Mouse (Mus musculus): ENCODE results near the gene Comp.

Gene Comp

GRCm38 (mm10) chr8:70373397-70374317 is at the start of gene Comp:
TSS of gene Comp (plus strand) at chr8:70373558.
- no peak for DNase-seq (ENCODE audit: low spot score)

GRCm38 (mm10) chr8:70323716-70324115 is 49.6 kb upstream of the Comp start:
- no peak for DNase-seq (ENCODE audit: low spot score)

GRCm38 (mm10) chr8:70327512-70327911 is 45.8 kb upstream of the Comp start:
- no peak for DNase-seq (ENCODE audit: low spot score)

- DNase-seq (ENCODE audit: low spot score), result no peak
Measured at GRCm38 (mm10) chr8:70329124-70329834, 44.1 kb upstream of the Comp start, which contains the start of gene Gdf1. TSS of gene Gdf1 (plus strand) at chr8:70329817.

GRCm38 (mm10) chr8:70329835-70330740 is 43.3 kb upstream of the Comp start:
- DNase-seq (ENCODE audit: low spot score), result no peak

DNA sequence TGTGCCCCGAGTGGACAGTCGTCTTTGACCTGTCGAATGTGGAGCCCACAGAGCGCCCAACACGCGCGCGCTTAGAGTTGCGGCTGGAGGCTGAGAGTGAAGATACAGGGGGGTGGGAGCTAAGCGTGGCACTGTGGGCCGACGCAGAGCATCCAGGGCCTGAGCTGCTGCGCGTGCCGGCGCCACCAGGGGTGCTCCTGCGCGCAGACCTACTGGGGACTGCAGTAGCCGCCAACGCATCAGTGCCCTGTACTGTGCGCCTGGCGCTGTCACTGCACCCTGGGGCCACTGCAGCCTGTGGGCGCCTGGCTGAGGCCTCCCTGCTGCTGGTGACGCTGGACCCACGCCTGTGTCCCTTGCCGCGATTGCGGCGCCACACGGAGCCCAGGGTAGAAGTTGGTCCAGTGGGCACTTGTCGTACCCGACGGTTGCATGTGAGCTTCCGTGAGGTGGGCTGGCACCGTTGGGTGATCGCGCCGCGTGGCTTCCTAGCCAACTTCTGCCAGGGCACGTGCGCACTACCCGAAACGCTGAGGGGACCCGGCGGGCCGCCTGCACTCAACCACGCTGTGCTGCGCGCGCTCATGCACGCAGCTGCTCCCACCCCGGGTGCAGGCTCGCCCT is 42.5 kb upstream of the Comp start:
- DNase-seq (ENCODE audit: low spot score), result no peak

DNA sequence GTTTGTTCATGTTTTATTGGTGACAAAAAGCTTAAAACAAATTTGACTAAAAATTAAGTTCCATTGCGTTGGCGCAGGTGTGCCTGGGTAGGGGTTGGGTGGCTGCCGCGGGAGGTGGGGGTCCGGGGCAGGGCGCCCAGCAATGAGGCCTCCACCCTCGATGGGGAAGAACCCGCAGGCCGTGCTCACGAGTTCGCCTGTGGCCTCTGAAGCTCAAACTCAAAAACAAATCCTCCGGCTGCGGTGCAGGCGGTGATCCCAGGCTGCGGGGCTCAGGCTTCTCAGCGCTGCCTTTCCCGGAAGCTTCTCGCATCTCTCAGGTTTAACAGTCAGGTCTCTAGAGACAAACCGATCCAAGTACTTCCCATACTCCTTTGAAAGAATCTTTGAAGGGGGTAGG is 41.8 kb upstream of the Comp start:
- DNase-seq (ENCODE audit: low spot score), result no peak

DNA sequence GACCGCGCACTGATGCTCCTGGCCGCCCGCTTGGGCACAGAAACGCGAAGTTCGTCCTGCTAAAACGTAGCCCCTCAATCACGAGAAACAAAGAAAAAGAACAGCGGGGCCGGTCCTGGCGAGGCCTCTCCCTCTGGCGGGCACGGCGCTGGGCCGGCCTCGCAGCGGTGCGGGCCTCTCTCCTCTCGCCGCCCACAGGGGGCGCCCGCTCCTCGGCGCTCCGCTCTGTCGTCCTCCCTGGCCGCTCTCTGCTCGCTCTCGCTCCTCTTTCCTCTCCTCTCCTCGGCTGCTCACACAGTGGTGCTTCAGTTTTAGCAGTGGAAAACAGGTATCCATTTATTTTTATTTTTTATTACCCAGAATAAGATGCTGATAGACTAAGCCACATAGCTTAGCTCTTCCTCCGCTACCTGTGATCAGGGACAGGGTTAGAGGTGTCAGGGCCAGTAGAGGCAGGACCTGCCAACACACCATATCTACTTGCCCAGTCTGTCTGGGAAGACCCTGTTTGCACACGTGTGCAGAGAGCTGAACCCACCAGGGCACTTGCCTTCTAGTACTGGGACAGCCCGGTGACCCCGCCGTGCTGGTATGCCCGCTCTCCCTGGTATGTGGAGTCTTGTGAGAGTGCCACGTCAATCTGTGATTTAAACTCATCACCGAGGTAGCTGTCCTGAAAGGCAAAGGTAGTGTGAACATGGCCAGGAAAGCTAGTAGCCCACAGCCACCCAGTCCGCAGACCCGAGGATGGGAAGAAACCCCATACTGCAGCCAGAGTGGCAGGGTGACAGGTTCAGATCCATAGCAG is 41.1 kb upstream of the Comp start:
- DNase-seq (ENCODE audit: low spot score), result no peak

- DNase-seq (ENCODE audit: low spot score), result no peak
Measured at GRCm38 (mm10) chr8:70332878-70333202, 40.5 kb upstream of the Comp start.

DNA sequence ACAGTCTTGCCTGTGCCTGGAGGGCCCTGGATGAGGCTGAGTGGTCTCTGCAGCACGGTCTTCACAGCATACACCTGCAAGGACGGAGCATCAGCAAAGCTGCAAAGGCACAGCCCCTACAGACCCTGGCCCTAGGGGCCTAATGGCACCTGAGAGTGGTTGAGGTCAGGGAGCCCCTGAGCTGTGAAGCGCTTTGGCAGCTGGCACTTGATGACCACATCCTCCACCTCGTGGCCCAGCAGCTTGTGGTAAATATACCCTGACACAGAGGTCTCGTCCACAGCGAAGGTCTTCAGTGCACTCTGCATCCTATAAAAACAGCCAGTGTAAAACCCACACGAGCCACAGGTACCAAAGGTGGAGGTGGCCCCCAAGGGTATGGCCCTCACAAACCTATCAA is 34.4 kb upstream of the Comp start:
- DNase-seq (ENCODE audit: low spot score), result no peak

- no peak for DNase-seq (ENCODE audit: low spot score)
Measured at GRCm38 (mm10) chr8:70340659-70341058, 32.7 kb upstream of the Comp start.

DNA sequence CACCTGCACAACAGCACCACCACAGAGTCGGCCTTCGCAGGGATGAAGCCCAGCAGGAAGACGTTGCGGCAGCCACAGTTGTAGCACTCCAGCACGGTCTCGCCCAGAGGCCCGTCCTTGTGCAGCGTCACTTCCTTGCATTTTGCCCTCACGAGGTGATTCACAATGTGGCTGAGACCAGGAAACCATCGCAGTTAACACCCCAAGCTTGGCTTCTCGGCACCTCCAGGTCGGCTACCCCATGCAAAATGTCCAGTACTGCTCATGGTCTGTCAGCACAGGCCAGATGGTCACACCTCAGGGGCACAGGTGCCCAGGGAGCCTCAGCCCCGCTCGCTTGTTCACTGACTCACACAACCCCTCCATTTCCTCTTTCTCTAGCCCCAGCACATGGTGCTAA is 31.4 kb upstream of the Comp start:
- DNase-seq (ENCODE audit: low spot score), result no peak

DNA sequence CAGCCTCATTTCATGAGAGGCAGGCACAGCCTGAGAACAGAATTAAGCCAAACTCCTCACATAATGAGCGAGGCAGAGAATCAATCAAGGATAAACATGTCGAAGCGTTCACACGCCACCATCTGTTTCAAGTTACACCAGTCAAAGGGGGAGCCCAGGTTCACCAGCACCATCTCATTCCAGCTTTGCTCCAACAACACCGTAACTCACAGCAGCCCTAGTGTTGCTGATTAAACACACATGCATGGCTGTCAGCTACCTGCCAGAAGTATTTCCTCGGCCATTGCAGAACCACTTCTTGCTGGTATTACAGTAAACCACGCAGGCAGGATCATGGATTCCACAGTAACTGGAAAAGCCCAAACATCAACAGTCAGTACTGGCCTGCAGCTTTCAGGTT is 30.3 kb upstream of the Comp start:
- no peak for DNase-seq (ENCODE audit: low spot score)

- no peak for DNase-seq (ENCODE audit: low spot score)
Measured at GRCm38 (mm10) chr8:70343696-70344095, 29.7 kb upstream of the Comp start.

DNA sequence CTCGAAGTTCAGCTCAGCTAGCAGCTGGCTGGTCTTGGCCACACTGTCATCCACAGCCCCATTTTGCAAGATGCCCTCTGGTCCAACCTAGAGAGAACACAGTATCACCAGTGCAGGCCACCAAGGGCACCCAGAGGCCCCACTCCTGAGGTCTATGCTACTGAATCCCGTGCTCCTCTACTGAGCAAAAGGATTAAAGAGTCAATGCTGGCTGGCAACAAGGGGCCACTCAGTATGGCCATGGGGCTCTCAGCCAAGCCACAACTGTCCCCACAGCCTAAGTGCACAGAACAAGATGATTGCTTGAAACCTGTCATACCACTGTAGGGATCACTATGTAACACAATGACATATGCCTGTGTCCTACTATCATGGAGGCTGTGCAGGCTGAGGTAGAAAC is 29.1 kb upstream of the Comp start:
- no peak for DNase-seq (ENCODE audit: low spot score)

- no peak for DNase-seq (ENCODE audit: low spot score)
Measured at GRCm38 (mm10) chr8:70347443-70347842, 25.9 kb upstream of the Comp start.

DNA sequence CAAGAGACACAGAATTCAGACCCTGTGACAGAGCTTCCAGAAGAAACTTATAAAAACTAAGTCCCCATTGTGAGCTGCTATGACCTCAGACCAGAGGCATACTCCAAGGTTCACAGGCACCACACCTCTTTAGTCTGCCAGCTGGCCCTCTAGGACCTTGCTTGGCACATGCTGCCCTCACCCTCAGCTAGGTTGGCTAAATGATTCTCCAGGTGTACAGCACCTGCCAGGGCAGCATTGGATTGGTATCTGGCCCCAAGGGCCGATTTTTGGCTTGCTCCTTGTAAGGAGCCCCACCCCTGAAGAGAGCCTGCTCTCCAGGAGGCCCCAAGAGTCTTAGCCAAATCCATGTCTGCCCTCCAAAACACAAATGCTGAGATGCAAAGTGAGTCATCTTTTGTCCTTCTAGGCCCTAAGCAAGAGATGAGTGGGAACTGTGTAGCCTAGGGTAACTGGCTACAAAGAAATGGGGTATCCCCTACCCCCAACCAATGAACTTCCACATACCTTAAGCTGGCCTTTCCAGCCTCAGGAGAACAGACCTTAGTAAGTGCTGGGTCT is 25.4 kb upstream of the Comp start:
- DNase-seq (ENCODE audit: low spot score), result no peak

GRCm38 (mm10) chr8:70351035-70351999 is 22.0 kb upstream of the Comp start:
- no peak for DNase-seq (ENCODE audit: low spot score)

GRCm38 (mm10) chr8:70352000-70352384 is 21.4 kb upstream of the Comp start:
- DNase-seq (ENCODE audit: low spot score), result no peak
